Comparison of ENCODE assay signal across 8 mouse cellular contexts in the genomic region with DNA sequence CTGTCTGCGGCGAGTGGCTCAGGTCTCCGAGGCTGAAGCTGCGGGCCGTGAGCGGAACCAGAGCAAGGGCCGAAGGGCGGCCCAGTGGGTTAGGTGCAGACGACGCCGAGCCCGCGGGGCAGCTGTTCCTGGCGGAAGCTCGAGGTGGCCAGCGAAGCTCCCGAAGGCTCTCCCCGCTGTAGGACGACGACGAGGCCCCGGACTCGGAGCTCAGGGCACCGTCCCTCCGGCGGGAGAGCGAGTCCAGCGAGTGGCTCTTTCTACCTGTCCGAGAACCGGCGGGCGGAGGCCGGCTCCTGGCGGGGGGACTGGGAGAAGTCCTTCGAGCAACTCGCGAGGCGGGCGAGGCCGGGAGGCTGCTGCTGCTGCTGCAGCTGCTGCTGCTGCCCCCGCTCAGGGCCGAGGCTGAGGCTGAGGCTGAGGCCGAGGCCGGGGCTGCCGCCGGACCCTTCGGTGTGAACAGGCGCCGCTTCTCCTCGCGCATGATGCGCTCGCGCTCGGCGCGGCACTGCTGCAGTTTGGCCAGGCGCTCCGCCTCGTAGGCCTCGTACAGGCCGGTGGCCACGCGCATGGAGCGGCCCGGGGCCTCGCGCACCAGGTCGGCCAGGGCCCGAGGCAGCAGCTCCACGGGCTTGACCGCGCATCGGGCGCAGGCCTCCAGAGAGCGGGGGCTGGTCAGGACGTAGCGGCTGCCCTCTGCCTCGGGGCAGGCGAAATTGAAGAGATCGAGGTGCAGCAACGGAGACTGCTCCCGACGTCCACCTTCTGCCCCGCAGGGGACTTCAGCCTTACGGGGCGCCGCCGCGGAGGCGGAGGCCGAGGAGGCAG. TPM values are rescaled to one million over a fixed set of nuclear protein-coding genes. Genes with fewer than 3 reads are reported as not detected.
A peak's percentile ranks its signal among the peaks of the same experiment; 100 is the strongest.
DNase-seq lines count a peak whose midpoint lies in the region; ATAC-seq and TF ChIP-seq lines count a peak whose summit lies in the region.
"Had no signal": no experiment of that assay in that cellular context is flagged by ENCODE, and none has a peak within 500 bp of the region (broad histone marks: within the 10 kb centered on the region; RNA-seq: fewer than 3 reads in every experiment).

No protein-coding gene starts in this region.

- peak; percentile 21 for DNase-seq in ovary, postnatal 10 days (ENCODE audit: low spot score)
- DNase-seq in ovary, adult 18-20 months (ENCODE audit: low spot score): no peak
- peak; percentile 53 to 55 for DNase-seq in cerebellum, postnatal 25 days
- peak; percentile 28 for DNase-seq in forelimb bud, embryonic 11.5 days (ENCODE audit: low read depth, low spot score)
- DNase-seq in kidney, postnatal 10 days: peak; percentile 48
- no peak for DNase-seq in midbrain, postnatal 0 days (ENCODE audit: low spot score)
- DNase-seq in adipocyte (ENCODE audit: low spot score): no peak

- peaks cover 35% of the 10 kb centered on the region for H3K36me3 ChIP-seq in midbrain, postnatal 0 days (ENCODE audit: insufficient read depth, low read length)

- no peaks in the 10 kb centered on the region for H3K27me3 ChIP-seq in midbrain, postnatal 0 days (ENCODE audit: insufficient read depth, low read length)

- H3K4me3 ChIP-seq in midbrain, postnatal 0 days (ENCODE audit: low read depth, low read length): peak overlapping the region; percentile 47

- H3K27ac ChIP-seq in midbrain, postnatal 0 days (ENCODE audit: low read depth, low read length): peak overlapping the region; percentile 93

- H3K9me3 ChIP-seq in midbrain, postnatal 0 days (ENCODE audit: low read length): peaks cover 18% of the 10 kb centered on the region; the same call in 1 of the 2 replicates

- 40% methylated on average over 91 of the region's 92 CpGs for WGBS in midbrain, postnatal 0 days

- peak overlapping the region; percentile 80 for H3K9ac ChIP-seq in midbrain, postnatal 0 days (replicated peaks; ENCODE audit: low read length, poor library complexity, severe bottlenecking)

- peaks cover 8% of the 10 kb centered on the region for H3K4me1 ChIP-seq in midbrain, postnatal 0 days (ENCODE audit: insufficient read depth, low read length)

- TF ChIP-seq CTCF in midbrain, postnatal 0 days (IDR thresholded peaks at IDR 0.05): no peak

- no peak for ATAC-seq in midbrain, postnatal 0 days (ENCODE audit: low FRiP score)

- peak overlapping the region; percentile 78 for H3K4me2 ChIP-seq in midbrain, postnatal 0 days (ENCODE audit: low read depth, low read length, poor library complexity, severe bottlenecking)

RNA-seq across cellular contexts. Expression of a gene that starts 1.7 kb away (rescaled TPM):
- 22.4 and 25.5 TPM in 2 replicates for total RNA-seq in midbrain, postnatal 0 days (2014; rRNA removed)
- polyA plus RNA-seq in midbrain, postnatal 0 days (2015; fragmentation: Nextera tagmentation; extraction: Ambion mirVana): 2.1 and 2.4 TPM in 2 replicates
- total RNA-seq: neutrophil, adult 5-6 weeks had no signal

RNA-seq across cellular contexts. Expression of a gene that starts 31.5 kb away (rescaled TPM):
- 17.3 and 22.5 TPM in 2 replicates for total RNA-seq in midbrain, postnatal 0 days (2014; rRNA removed)
- polyA plus RNA-seq in midbrain, postnatal 0 days (2015; fragmentation: Nextera tagmentation; extraction: Ambion mirVana): 6.4 and 7.4 TPM in 2 replicates

Comparison
In these comparisons a context has a peak if more than half of its experiments do, and no peak if none do; other contexts are left out.
1. DNase-seq: peak in ovary, postnatal 10 days (single experiment), cerebellum, postnatal 25 days (2 of 2), forelimb bud, embryonic 11.5 days (single experiment) and kidney, postnatal 10 days (single experiment); none in ovary, adult 18-20 months (single experiment), midbrain, postnatal 0 days (single experiment) and adipocyte (single experiment).